Mouse (Mus musculus) limb, embryonic 14.5 days (tissue): ENCODE data around the gene Hspb3. TPM values are rescaled to one million over a fixed set of nuclear protein-coding genes. Genes with fewer than 3 reads are reported as not detected.

Experiments used
- ATAC-seq: fragments of 200-750 bp; cut with Nextera tagmentation; 2 replicates; pipeline ENCODE4 v1.8.0; 2017; ENCODE audit warnings: low read depth, moderate number of reproducible peaks, moderate TSS enrichment; ENCODE audit not compliant: low FRiP score
- DNase-seq: peaks from one replicate; pipeline ENCODE4 v3.0.0-alpha.2; 2015; ENCODE audit warnings: low spot score
- H3K27ac ChIP-seq: fragments of 300-500 bp; sonication (generic); replicated peaks from 2 replicates; pipeline ENCODE4 v1.5.1; 2014; ENCODE audit warnings: low read depth, mild to moderate bottlenecking, low read length, moderate library complexity, mixed read lengths
- H3K27me3 ChIP-seq: fragments of 300-500 bp; sonication (generic); 2 replicates; pipeline ENCODE4 v1.6.1; 2014; ENCODE audit warnings: low read length, mixed read lengths; ENCODE audit not compliant: control insufficient read depth, insufficient read depth
- H3K36me3 ChIP-seq: fragments of 300-500 bp; sonication (generic); 2 replicates; pipeline ENCODE4 v1.6.1; 2014; ENCODE audit warnings: mild to moderate bottlenecking, low read length, moderate library complexity, mixed read lengths; ENCODE audit not compliant: control insufficient read depth, insufficient read depth
- H3K4me1 ChIP-seq: fragments of 300-500 bp; sonication (generic); 2 replicates; pipeline ENCODE4 v1.6.1; 2014; ENCODE audit warnings: antibody characterized with exemption, low read length, mixed read lengths; ENCODE audit not compliant: control insufficient read depth, insufficient read depth
- H3K4me2 ChIP-seq: fragments of 300-500 bp; sonication (generic); replicated peaks from 2 replicates; pipeline ENCODE4 v1.6.1; 2014; ENCODE audit warnings: low read depth, mild to moderate bottlenecking, low read length, moderate library complexity; ENCODE audit not compliant: severe bottlenecking
- H3K4me3 ChIP-seq: fragments of 300-500 bp; sonication (generic); replicated peaks from 2 replicates; pipeline ENCODE4 v1.5.1; 2014; ENCODE audit warnings: low read length
- H3K9ac ChIP-seq: fragments of 300-500 bp; sonication (generic); 2 replicates; pipeline ENCODE4 v1.6.1; 2014; ENCODE audit warnings: mild to moderate bottlenecking, low read depth, low read length, moderate library complexity; ENCODE audit not compliant: severe bottlenecking
- H3K9me3 ChIP-seq: fragments of 300-500 bp; sonication (generic); 2 replicates; pipeline ENCODE4 v1.6.1; 2016; ENCODE audit warnings: low read length; ENCODE audit not compliant: control insufficient read depth
- POLR2A ChIP-seq: fragments of 200-500 bp; IDR thresholded peaks from 2 replicates; pipeline ENCODE4 v1.8.0; 2012; ENCODE audit warnings: inconsistent platforms, mild to moderate bottlenecking, moderate library complexity, borderline replicate concordance; ENCODE audit not compliant: insufficient read depth, insufficient read length; ENCODE audit errors: extremely low read depth
- WGBS: fragments of 180-500 bp; shearing (Covaris S2); extraction: QIAGEN DNeasy Blood & Tissue Kit; methylation state at CpG from one replicate; pipeline ENCODE4 v1.1.7; 2014; 5-methylcytosine and 5-hydroxymethylcytosine counted together
- polyA plus RNA-seq, 2 experiments: library from polyadenylated mRNA; depleted of rRNA in 1 of 2; stranded (reverse) in 1 of 2; unstranded in 1 of 2; fragments of >200 nt; fragmentation: Nextera tagmentation in 1 of 2; extraction: Ambion mirVana in 1 of 2; gene quantifications; 2 replicates each; pipeline versions ENCODE4 v1.2.1 to v1.2.3; 2012 to 2014

The Hspb3 gene
- polyA plus RNA-seq, 2 experiments, result 13.8 to 15.3 TPM

GRCm38 (mm10) chr13:113660576-113661310 lies 2.7 kb downstream of the Hspb3 start:
- no peak overlapping the region for H3K4me2 ChIP-seq
- H3K36me3 ChIP-seq, result no peaks in the 10 kb centered on the region
- TF ChIP-seq POLR2A, result no peak
- no peaks in the 10 kb centered on the region for H3K27me3 ChIP-seq
- no peaks in the 10 kb centered on the region for H3K9me3 ChIP-seq
- DNase-seq (no peak), ATAC-seq (no peak)
- H3K4me1 ChIP-seq, result no peaks in the 10 kb centered on the region
- no peak overlapping the region for H3K27ac ChIP-seq
- 80% methylated on average over 9 of the region's 9 CpGs for WGBS
- H3K4me3 ChIP-seq, result no peak overlapping the region
- no peak overlapping the region for H3K9ac ChIP-seq

- WGBS, result 61% methylated on average over 7 of the region's 7 CpGs
- Histone ChIP-seq H3K4me3 (no peak overlapping the region), H3K9me3 (no peaks in the 10 kb centered on the region), H3K27ac (no peak overlapping the region), H3K4me1 (no peaks in the 10 kb centered on the region), H3K36me3 (no peaks in the 10 kb centered on the region), H3K9ac (no peak overlapping the region), H3K4me2 (no peak overlapping the region), H3K27me3 (no peaks in the 10 kb centered on the region)
- no peak for ATAC-seq
- DNase-seq, result no peak
- TF ChIP-seq POLR2A, result no peak
Observed at GRCm38 (mm10) chr13:113657204-113657603, 6.3 kb downstream of the Hspb3 start.

GRCm38 (mm10) chr13:113656639-113657038 lies 6.8 kb downstream of the Hspb3 start:
- ATAC-seq (no peak), DNase-seq (no peak)
- H3K9ac ChIP-seq, result no peak overlapping the region
- no peak overlapping the region for H3K4me2 ChIP-seq
- H3K27me3 ChIP-seq, result no peaks in the 10 kb centered on the region
- no peaks in the 10 kb centered on the region for H3K4me1 ChIP-seq
- H3K9me3 ChIP-seq, result no peaks in the 10 kb centered on the region
- no peak overlapping the region for H3K4me3 ChIP-seq
- TF ChIP-seq POLR2A, result no peak
- H3K27ac ChIP-seq, result no peak overlapping the region
- 91% methylated on average over 4 of the region's 4 CpGs for WGBS
- H3K36me3 ChIP-seq, result no peaks in the 10 kb centered on the region

GRCm38 (mm10) chr13:113655511-113655910 lies 8.0 kb downstream of the Hspb3 start:
- Histone ChIP-seq H3K4me2 (no peak overlapping the region), H3K9me3 (no peaks in the 10 kb centered on the region), H3K27me3 (no peaks in the 10 kb centered on the region), H3K36me3 (no peaks in the 10 kb centered on the region), H3K27ac (no peak overlapping the region), H3K4me1 (no peaks in the 10 kb centered on the region), H3K9ac (no peak overlapping the region), H3K4me3 (no peak overlapping the region)
- WGBS, result 82% methylated on average over 4 of the region's 4 CpGs
- DNase-seq (no peak), ATAC-seq (no peak)
- TF ChIP-seq POLR2A, result no peak

GRCm38 (mm10) chr13:113640944-113641597 lies 22.4 kb downstream of the Hspb3 start:
- WGBS, result 69% methylated on average over 11 of the region's 11 CpGs

More at GRCm38 (mm10) chr13:113640944-113641597, 22.4 kb downstream of the Hspb3 start:
- Histone ChIP-seq H3K4me2 (no peak overlapping the region), H3K27ac (no peak overlapping the region), H3K27me3 (no peaks in the 10 kb centered on the region), H3K9me3 (no peaks in the 10 kb centered on the region), H3K36me3 (no peaks in the 10 kb centered on the region), H3K4me1 (0 out of 2 replicates have a peak, but pooled peaks cover 1% of the 10 kb centered on the region), H3K4me3 (no peak overlapping the region), H3K9ac (no peak overlapping the region)
- ATAC-seq, result no peak
- DNase-seq, result no peak
- TF ChIP-seq POLR2A, result no peak
